Mouse (Mus musculus) kidney, embryonic 14.5 days (tissue): Measurements from ENCODE around the gene Ehmt2. TPM values are rescaled to one million over a fixed set of nuclear protein-coding genes. Genes with fewer than 3 reads are reported as not detected.
"Not testable (repeated sequence)": the region's sequence is repeated elsewhere in the genome, so short reads cannot be mapped to it uniquely, and the experiment has no call there.

ENCODE experiments used
- ATAC-seq: fragments of 200-750 bp; cut with Nextera tagmentation; 2 replicates; pipeline ENCODE4 v1.8.0; 2017; ENCODE audit warnings: moderate number of reproducible peaks, mild to moderate bottlenecking, moderate TSS enrichment, moderate library complexity; ENCODE audit not compliant: low FRiP score, low TSS enrichment
- H3K27ac ChIP-seq: fragments of 300-500 bp; sonication (generic); 2 replicates; pipeline ENCODE4 v1.5.1; 2014; ENCODE audit warnings: low read depth, mild to moderate bottlenecking, low read length, moderate library complexity, mixed read lengths
- H3K27me3 ChIP-seq: fragments of 300-500 bp; sonication (generic); 2 replicates; pipeline ENCODE4 v1.6.1; 2014; ENCODE audit warnings: mild to moderate bottlenecking, low read length; ENCODE audit not compliant: control insufficient read depth, insufficient read depth
- H3K36me3 ChIP-seq: fragments of 300-500 bp; sonication (generic); 2 replicates; pipeline ENCODE4 v1.6.1; 2014; ENCODE audit warnings: low read length, mixed read lengths; ENCODE audit not compliant: control insufficient read depth, insufficient read depth
- H3K4me1 ChIP-seq: fragments of 300-500 bp; sonication (generic); 2 replicates; pipeline ENCODE4 v1.6.1; 2014; ENCODE audit warnings: low read length, mixed read lengths; ENCODE audit not compliant: control insufficient read depth, insufficient read depth
- H3K4me2 ChIP-seq: fragments of 300-500 bp; sonication (generic); replicated peaks from 2 replicates; pipeline ENCODE4 v1.6.1; 2014; ENCODE audit warnings: low read depth, mild to moderate bottlenecking, low read length
- H3K4me3 ChIP-seq: fragments of 300-500 bp; sonication (generic); 2 replicates; pipeline ENCODE4 v1.5.1; 2014; ENCODE audit warnings: mild to moderate bottlenecking, low read length
- H3K9ac ChIP-seq: fragments of 300-500 bp; sonication (generic); 2 replicates; pipeline ENCODE4 v1.6.1; 2014; ENCODE audit warnings: low read depth, mild to moderate bottlenecking, low read length, moderate library complexity
- H3K9me3 ChIP-seq: fragments of 300-500 bp; sonication (generic); 2 replicates; pipeline ENCODE4 v1.6.1; 2016; ENCODE audit warnings: low read length; ENCODE audit not compliant: control insufficient read depth
- WGBS: fragments of 180-500 bp; shearing (Covaris S2); extraction: QIAGEN DNeasy Blood & Tissue Kit; methylation state at CpG from one replicate; pipeline ENCODE4 v1.1.7; 2014; 5-methylcytosine and 5-hydroxymethylcytosine counted together
- polyA plus RNA-seq: library from polyadenylated mRNA; unstranded; fragments of >200 nt; fragmentation: Nextera tagmentation; extraction: Ambion mirVana; gene quantifications from 2 replicates; pipeline ENCODE4 v1.2.1, GENCODE M21; 2014

Ehmt2 gene
- polyA plus RNA-seq, 1 experiment from 2014 or later: 76.9 TPM

- not testable (repeated sequence) for H3K4me1 ChIP-seq, H3K36me3 ChIP-seq, H3K4me3 ChIP-seq, ATAC-seq, H3K4me2 ChIP-seq, H3K27ac ChIP-seq, H3K27me3 ChIP-seq, H3K9ac ChIP-seq, H3K9me3 ChIP-seq
- 17% methylated on average over 29 of the region's 40 CpGs for WGBS
Measured at GRCm38 (mm10) chr17:34957291-34957690, 59.0 kb downstream of the Ehmt2 start.

- not testable (repeated sequence) for H3K4me3 ChIP-seq, H3K9me3 ChIP-seq, H3K27me3 ChIP-seq, H3K4me1 ChIP-seq, H3K36me3 ChIP-seq, H3K9ac ChIP-seq, H3K27ac ChIP-seq, ATAC-seq, H3K4me2 ChIP-seq
- WGBS: 36% methylated on average over 23 of the region's 40 CpGs
Measured at GRCm38 (mm10) chr17:34957966-34958365, 59.7 kb downstream of the Ehmt2 start.

- not testable (repeated sequence) for H3K27me3 ChIP-seq, H3K9ac ChIP-seq, H3K4me1 ChIP-seq, H3K27ac ChIP-seq, H3K36me3 ChIP-seq, H3K9me3 ChIP-seq
- WGBS: 3% methylated on average over 19 of the region's 47 CpGs
- ATAC-seq: peak; percentile 26; the same call in 1 of the 2 replicates
- Histone ChIP-seq H3K4me2 (peak overlapping the region; percentile 46), H3K4me3 (peak overlapping the region; percentile 47)
Measured at GRCm38 (mm10) chr17:34958734-34959129, 60.5 kb downstream of the Ehmt2 start.

- Histone ChIP-seq H3K27ac (peak within 1 kb of the TSS; percentile 96), H3K4me2 (peak within 1 kb of the TSS; percentile 50), H3K9ac (peak within 1 kb of the TSS; percentile 57; the same call in 1 of the 2 replicates), H3K4me3 (peak within 1 kb of the TSS; percentile 47)
- H3K4me1 ChIP-seq, H3K9me3 ChIP-seq, H3K27me3 ChIP-seq, H3K36me3 ChIP-seq: not testable (repeated sequence)
- WGBS: under 1% methylated on average over 27 of the region's 32 CpGs
- ATAC-seq: peak; percentile 90
Measured at GRCm38 (mm10) chr17:34959130-34959778, 61.0 kb downstream of the Ehmt2 start, which contains the start of gene Hspa1b. Gene Hspa1b (minus strand): TSS chr17:34959238.

- Histone ChIP-seq H3K36me3 (no peaks in the 10 kb centered on the region), H3K27me3 (no peaks in the 10 kb centered on the region), H3K4me3 (peak overlapping the region; percentile 47), H3K27ac (peak overlapping the region; percentile 96), H3K9me3 (no peaks in the 10 kb centered on the region), H3K4me2 (peak overlapping the region; percentile 50), H3K4me1 (peaks cover 11% of the 10 kb centered on the region), H3K9ac (peak overlapping the region; percentile 57; the same call in 1 of the 2 replicates)
- ATAC-seq: peak; percentile 6
- WGBS: 7% methylated on average over 12 of the region's 12 CpGs
Measured at GRCm38 (mm10) chr17:34959881-34960515, 61.7 kb downstream of the Ehmt2 start.

DNA sequence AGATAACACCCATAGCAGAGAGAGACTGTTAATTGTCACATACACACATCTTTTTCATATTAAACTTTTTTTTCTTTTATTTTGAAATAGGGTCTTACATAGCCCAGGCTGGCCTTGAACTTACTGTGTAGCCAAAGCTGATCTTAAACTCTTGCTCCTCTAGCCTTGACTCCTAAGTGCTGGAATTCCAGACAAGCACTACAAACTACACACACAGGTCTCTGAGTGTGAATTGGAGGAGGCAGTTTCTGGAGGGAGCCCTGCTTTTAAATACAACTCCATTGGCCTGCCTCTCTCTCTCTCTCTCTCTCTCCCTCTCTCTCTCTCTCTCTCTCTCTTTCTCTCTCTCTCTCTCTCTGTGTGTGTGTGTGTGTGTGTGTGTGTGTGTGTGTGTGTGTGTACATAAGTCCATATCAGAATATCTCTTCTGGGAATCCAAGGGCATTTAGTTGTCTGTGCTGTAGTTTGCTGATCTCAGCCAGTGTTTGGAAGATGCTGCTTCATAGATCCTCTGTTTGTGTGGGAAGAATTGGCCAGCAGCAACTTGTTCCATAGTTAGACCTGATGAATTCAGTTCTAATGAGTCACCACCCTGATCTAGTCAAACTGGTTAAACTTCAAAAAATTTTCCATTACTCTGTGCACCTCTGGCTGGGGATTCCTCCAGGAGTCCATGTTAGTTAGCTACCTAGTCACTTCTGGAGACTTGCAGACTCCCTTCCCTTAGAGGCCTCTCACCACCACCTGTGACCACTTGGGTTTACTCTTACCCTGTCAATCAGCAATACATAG, 62.6 kb downstream of the Ehmt2 start:
- Histone ChIP-seq H3K9ac (no peak overlapping the region), H3K4me3 (no peak overlapping the region), H3K27ac (peak overlapping the region; percentile 24; the same call in 1 of the 2 replicates), H3K27me3 (no peaks in the 10 kb centered on the region), H3K36me3 (no peaks in the 10 kb centered on the region), H3K9me3 (no peaks in the 10 kb centered on the region), H3K4me2 (no peak overlapping the region), H3K4me1 (peaks cover 11% of the 10 kb centered on the region)
- ATAC-seq: no peak

- WGBS: 25% methylated on average over 3 of the region's 3 CpGs
Measured at GRCm38 (mm10) chr17:34962125-34962524, 63.9 kb downstream of the Ehmt2 start.

GRCm38 (mm10) chr17:34962841-34963240, 64.6 kb downstream of the Ehmt2 start:
- peaks cover 11% of the 10 kb centered on the region for H3K4me1 ChIP-seq
- no peak overlapping the region for H3K4me3 ChIP-seq
- H3K9me3 ChIP-seq: no peaks in the 10 kb centered on the region
- 57% methylated on average over 1 of the region's 1 CpGs for WGBS
- no peak for ATAC-seq
- H3K4me2 ChIP-seq: no peak overlapping the region
- H3K27ac ChIP-seq: no peak overlapping the region
- H3K27me3 ChIP-seq: peaks cover 4% of the 10 kb centered on the region; the same call in 1 of the 2 replicates
- H3K9ac ChIP-seq: no peak overlapping the region
- no peaks in the 10 kb centered on the region for H3K36me3 ChIP-seq

More at GRCm38 (mm10) chr17:34962125-34962524, 63.9 kb downstream of the Ehmt2 start:
- Histone ChIP-seq H3K4me3 (no peak overlapping the region), H3K9me3 (no peaks in the 10 kb centered on the region), H3K9ac (no peak overlapping the region), H3K27me3 (no peaks in the 10 kb centered on the region), H3K36me3 (no peaks in the 10 kb centered on the region), H3K4me1 (peaks cover 11% of the 10 kb centered on the region), H3K27ac (peak overlapping the region; percentile 24; the same call in 1 of the 2 replicates), H3K4me2 (no peak overlapping the region)
- no peak for ATAC-seq
